Mouse (Mus musculus) adrenal gland, adult (tissue): ENCODE measurements at regions not wholly inside any gene's neighbourhood (a gene's known extent, or its start where the extent isn't known, plus 50 kb on each side); places are given as distances from the start of the nearest gene placed in this dataset.

Experiments used
- DNase-seq, 2 experiments: peaks; one replicate each; pipeline ENCODE4 v3.0.0; 2022 to 2023; ENCODE audit warnings: low spot score in 1 of 2; ENCODE audit not compliant: inconsistent age in 2 of 2

DNA sequence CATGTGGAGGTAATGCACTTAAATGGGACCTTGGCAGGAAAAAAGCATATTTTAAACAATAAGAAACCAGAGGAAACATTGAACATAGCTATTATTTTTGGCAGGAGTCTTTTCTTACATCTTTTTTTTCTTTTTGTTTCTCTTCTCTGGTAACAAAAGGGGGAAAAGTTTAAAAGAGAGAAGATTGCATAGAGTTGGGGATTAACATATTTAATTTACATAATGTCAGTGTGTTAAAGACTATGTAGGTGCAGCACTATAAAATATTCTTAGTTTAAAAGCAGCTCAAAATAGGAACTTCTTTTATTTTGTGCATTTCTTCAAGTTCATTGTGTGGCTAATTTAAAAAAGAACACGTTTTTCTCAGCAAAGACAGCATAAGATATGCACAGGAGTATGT lies 1087.5 kb downstream of the Cdh11 start:
- no peak for DNase-seq

- no peak for DNase-seq
These were observed 1094.5 kb downstream of the Cdh11 start for GRCm38 (mm10) chr8:101690901-101691300.

GRCm38 (mm10) chr8:101668921-101669320 lies 1116.5 kb downstream of the Cdh11 start:
- no peak for DNase-seq

DNA sequence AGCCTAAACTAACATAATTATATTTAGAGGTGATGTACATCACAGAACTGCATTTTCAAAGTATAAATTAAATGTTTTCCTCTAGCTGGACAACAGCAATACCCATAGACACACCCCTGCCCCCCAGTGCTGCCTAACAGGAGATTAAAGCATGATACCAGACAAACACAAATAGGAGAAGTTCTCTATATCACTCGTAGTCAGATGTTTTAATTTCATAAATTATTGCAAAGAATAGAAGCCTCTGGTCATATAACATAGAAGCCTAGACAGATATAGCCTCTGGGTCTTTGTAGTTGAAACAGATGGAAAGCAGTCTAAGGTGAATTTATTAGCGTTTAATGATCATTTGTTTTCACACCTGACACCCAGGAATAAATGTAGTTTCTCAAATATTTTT lies 1122.6 kb downstream of the Cdh11 start:
- DNase-seq, result no peak

DNA sequence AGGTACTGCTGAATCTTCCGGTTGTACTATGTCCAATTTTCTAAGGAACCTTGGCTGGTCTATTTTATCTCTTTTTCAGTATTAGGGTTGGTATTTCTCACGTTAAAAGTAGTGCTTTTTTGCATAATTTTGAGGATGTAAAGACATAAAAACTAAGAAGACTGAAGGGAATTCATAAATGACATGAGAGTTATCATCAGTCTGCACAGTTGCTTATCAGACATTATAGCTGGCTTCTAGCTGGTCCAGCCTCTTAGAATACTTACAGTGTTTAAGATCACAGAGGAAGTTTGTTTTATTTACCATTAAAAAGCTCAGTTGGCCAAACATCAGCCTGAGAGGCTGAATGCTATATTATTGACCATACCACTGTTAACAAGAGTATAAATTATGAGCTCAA lies 1130.2 kb downstream of the Cdh11 start:
- DNase-seq, result no peak

- peak in 1 of 2 experiments; percentile 29 for DNase-seq
These were observed 1156.6 kb downstream of the Cdh11 start for GRCm38 (mm10) chr8:101628816-101629215.

GRCm38 (mm10) chr8:101621941-101622340 lies 1163.5 kb downstream of the Cdh11 start:
- DNase-seq, result no peak

GRCm38 (mm10) chr8:101591115-101591514 lies 1194.3 kb downstream of the Cdh11 start:
- no peak for DNase-seq

- DNase-seq, result no peak
These were observed 1194.8 kb downstream of the Cdh11 start for GRCm38 (mm10) chr8:101590639-101591038.

- no peak for DNase-seq
These were observed 1221.0 kb downstream of the Cdh11 start for GRCm38 (mm10) chr8:101564447-101564846.

- DNase-seq, result no peak
These were observed 1262.7 kb downstream of the Cdh11 start for GRCm38 (mm10) chr8:101522758-101523157.

GRCm38 (mm10) chr8:101478554-101479314 lies 1306.7 kb downstream of the Cdh11 start:
- DNase-seq, result no peak

- no peak for DNase-seq
These were observed 1319.1 kb downstream of the Cdh11 start for GRCm38 (mm10) chr8:101466363-101466762.

GRCm38 (mm10) chr8:101462515-101462914 lies 1322.9 kb downstream of the Cdh11 start:
- DNase-seq, result no peak

GRCm38 (mm10) chr8:101444730-101445129 lies 1340.7 kb downstream of the Cdh11 start:
- DNase-seq, result no peak

DNA sequence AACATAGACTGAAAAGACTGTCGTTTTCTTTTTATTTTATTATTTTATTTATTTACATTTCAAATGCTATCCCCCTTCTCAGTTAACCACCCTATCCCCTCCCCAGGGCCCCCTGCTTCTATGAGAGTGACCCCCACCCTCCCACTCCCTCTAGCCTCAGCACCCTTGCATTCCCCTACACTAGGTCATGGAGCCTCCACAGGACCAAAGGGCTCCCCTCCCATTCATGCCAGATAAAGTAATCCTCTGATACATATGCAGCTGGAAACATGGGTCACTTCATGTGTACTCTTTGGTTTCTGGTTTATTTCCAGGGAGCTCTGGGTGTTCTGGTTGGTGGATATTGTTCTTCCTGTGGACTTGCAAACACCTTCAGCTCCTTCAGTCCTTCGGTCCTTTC lies 1342.9 kb downstream of the Cdh11 start:
- DNase-seq, result no peak

DNA sequence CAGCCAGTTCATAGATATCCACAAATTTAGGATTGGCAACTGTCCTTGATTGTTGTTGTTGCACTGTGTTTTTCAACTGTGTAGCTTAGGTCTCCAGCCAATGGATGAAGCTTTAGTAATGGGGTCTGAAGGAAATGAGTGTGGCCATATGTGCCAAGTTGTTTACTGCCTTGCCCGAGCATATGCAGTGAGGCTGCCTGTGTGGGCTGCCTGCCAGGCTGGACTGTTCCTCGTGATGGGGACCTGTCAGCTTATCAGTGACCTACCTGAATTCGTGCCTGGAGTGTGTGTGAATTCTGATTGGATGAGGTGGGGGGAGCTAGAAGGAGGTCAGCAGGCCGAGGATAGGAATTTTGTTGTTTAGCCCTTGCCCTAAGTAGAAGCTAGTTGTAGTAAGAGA lies 1349.8 kb downstream of the Cdh11 start:
- no peak for DNase-seq
